Mouse (Mus musculus) left cerebral cortex, adult 8-10 months (tissue): ENCODE data around the gene Smyd1. TPM values are rescaled to one million over a fixed set of nuclear protein-coding genes. Genes with fewer than 3 reads are reported as not detected.
A peak's percentile ranks its signal among the peaks of the same experiment; 100 is the strongest.
"Not testable (repeated sequence)": the region's sequence is repeated elsewhere in the genome, so short reads cannot be mapped to it uniquely, and the experiment has no call there.

Experiments
- DNase-seq, 2 experiments: peaks; one replicate each; pipeline ENCODE4 v3.0.0; 2022; ENCODE audit warnings: low spot score in 2 of 2
- total RNA-seq, 4 experiments: library from RNA; stranded (reverse); gene quantifications; 2 replicates each; pipeline ENCODE4 v1.2.4; 2022

Gene Smyd1
- total RNA-seq, 4 experiments from 2014 or later, result 0.27 to 1.7 (median 0.75) TPM

- DNase-seq, result no peak
Observed at GRCm38 (mm10) chr6:71329881-71330280, 7.8 kb upstream of the Smyd1 start.

DNA sequence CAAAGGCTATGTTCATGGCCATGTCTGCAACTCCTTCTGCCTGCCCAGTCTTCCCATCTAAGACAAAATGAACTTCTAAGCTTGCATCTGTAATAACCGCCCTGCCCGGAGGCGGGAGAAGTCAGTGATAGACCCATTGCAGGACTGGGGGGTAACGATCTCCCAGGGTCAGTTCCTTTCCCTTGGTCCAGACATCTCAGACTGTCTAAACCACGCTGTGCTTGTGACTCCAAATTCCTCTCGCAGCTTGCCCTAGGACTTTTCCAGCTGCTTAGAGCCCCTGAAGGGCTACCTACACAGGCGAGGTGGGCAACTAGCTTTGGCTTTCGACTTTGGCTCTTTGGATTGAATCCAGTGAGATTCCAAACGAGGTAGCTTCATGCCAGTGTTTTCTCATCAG is 2.8 kb upstream of the Smyd1 start:
- DNase-seq, result no peak

DNA sequence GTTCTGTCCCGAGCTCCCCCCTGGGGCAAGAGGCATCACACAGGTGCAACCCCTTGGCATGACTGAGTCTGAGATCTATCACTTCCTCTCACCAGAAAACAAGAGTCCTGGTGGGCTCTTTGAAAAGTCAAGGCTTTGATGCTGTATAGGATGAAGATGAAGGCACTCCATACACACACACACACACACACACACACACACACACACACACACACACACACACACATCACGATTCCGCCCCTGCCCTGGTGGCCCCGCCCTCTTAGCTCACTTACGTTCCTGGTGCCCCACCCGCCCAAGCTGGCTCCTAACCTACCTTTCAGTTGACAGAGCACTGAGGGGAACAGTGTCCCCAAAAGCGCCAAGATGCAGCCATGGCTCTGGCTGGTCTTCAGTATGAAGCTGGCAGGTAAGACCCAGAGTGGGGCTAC is 473 bp upstream of the Smyd1 start, which contains the start of gene Cd8b1:
Cd8b1 (plus strand) TSS at position 298 of the 431 bp plus-strand sequence.
- no peak for DNase-seq

DNA sequence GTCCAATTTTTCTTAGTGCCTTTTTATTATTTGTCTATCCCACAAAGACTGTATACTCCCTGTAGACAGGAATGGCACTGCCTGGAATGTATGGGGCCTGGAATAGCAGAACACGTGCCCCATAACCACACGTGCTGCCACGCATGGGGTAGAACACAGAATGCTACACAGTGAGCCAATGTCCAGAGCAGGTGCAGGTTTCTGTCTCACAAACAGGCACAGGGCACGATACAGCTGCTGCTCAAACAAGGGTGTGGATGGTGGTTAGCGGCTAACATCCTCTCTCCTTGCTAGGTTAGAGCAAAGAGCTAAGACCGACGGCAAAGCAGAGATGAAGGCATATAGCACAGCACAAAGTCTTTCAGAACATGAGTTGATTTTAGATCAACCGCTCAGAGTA is 14.5 kb downstream of the Smyd1 start:
- no peak for DNase-seq

DNA sequence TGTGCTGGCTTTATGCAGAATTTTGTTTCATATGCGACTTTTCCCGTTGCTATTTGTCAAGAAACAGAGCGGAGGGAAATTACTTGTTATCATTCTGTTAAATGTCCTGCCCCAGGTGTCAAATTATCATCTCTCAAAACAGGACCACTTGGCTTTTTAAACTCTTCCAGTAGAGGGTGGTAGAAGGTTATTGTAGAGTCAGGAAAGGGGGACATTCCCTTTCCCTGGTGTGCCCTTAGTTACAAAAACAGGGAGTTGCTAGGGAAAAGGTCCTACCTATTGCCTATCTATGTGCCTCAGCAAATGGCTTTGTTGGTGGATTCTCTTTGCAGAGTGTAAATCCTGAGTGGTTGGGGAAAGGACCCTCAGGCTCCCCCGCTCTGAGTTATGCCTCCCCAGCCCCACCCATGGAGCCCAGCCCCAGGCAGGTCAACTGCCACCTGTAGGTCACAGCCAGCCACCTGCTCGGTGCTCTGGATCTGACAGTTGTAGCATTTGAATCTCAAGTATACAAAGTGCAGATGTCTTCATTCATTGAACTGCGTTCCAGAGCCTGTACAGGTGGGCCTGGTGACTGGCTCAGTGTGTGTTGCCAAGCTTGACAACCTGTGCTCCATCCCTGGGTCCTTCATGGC is 19.8 kb downstream of the Smyd1 start:
- no peak for DNase-seq

DNA sequence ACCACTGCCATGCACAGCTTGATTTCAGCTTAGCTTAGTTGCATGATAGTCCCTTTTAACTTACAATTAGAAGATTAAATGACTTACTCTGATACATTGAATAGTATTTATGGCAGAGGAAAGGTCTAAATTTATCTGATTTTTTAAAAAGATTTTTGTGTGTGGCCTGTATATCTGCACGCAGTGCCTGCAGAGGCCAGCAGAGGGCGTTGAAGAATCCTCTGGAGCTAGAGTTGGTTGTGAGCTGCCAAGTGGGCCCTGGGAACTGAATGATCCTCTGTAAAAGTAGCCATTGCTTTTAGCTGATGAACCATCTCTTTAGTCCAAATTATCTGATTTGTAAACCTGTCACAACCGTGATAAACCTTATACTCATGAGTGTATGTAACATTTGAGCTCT is 23.3 kb downstream of the Smyd1 start:
- DNase-seq, result no peak

- DNase-seq, result no peak
Observed at GRCm38 (mm10) chr6:71298051-71298450, 24.0 kb downstream of the Smyd1 start.

DNA sequence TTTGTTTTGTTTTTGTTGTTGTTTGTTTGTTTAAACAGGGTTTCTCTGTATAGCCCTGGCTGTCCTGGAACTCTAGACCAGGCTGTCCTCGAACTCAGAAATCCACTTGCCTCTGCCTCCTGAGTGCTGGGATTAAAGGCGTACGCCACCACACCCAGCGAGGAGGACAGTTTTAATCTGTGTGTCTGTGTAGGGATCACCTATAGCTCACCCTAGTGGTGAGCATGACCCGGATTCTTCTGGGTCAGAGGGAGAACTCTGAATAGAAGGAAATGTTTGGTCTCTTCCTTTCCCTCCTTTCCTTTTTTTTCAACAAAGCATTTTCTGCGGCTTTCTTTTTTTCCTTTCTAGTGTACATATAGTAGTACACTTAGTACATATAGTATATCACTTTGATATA is 26.7 kb downstream of the Smyd1 start:
- no peak for DNase-seq

GRCm38 (mm10) chr6:71293509-71293908 is 28.5 kb downstream of the Smyd1 start:
- DNase-seq, result no peak

- DNase-seq, result no peak
Observed at GRCm38 (mm10) chr6:71279418-71279817, 42.6 kb downstream of the Smyd1 start.

DNA sequence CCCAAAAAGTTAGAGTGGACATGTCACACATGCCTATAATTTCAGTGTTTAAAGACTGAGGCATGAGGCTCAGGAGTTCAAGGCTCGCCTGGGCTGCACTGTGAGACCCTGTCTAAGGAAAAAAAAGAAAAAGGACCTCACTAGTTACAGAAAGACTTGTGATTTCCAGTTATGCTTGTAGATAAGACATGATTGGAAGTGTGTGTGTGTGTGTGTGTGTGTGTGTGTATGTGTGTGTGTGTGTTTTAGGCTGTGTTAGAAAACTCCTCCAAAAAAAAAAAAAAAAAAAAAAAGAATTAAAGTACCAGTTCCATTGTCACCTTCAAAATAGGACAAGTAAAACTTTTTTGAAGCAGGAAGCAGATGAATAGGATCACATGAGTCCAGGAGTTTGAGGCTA is 47.4 kb downstream of the Smyd1 start:
- no peak for DNase-seq

GRCm38 (mm10) chr6:71273715-71274114 is 48.3 kb downstream of the Smyd1 start:
- DNase-seq, result no peak

DNA sequence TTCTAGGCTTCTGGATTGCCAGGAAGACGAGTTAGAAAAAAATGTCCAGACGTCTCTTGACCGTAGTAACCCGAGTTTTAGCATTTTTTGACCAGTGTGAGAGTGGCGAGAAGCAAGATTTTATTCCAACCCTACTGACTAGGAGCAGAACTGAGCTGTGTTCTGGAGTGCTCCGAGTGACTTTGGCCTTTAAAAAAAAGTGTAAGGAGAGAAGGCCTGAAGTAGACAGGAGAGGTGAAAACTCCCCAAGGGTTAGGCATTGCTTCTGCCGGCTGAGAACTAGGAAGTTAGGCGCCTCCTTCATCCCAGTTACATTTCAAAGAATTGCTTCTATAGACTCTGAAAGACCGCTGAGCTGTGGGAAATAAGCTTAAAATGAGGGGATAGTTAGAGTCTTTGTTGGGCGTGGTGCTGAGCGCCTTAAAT is 49.7 kb downstream of the Smyd1 start:
- no peak for DNase-seq

DNA sequence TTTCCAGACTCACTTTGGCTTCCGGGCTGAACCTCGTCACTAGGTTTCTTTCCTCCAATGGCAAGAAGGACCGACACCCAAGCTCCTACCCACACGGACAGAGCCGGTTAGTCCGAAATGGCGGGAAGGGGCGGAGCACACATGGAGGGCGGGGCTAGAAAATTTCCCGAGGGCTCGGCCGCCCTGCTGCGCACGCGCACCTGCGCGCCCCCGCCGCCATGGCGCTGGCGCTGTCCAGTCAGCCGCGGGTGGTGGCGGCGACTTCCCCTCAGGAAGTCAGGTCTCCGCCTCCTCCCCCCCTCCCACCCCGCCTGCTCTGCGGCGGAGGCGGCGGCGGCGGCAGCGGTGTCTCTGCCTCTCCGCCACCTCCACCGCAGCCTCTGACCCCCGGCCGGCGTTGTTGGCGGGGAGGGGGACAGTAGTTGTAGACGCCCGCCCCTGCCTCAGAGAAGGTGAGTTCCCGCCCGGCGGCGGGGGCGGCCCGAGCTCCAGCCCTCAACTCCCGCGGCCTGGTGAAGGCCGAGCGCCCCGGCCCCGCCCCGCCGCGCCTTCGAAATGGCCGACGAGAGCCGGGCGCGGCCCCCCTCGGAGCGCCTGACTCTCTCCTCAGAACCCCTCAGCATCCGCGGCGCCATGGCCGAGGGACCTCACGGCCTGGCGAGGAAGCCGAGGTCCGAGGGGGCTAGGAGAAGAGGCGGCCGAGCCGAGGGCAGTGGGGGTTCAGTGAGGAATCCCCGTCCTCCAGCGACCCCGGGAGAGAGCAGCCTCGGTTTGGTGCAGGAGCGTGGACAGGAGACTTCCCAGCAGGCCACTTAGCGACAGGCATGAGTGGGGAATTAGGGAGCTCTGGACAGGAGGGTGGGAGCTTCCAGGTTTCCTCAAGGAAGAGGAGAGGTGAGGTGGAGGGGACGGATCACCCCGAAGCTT is 50.4 kb downstream of the Smyd1 start, which contains the start of gene Krcc1:
Krcc1 (plus strand) TSS at position 289 of the 927 bp plus-strand sequence.
- DNase-seq, result peak; percentile 88 to 96

DNA sequence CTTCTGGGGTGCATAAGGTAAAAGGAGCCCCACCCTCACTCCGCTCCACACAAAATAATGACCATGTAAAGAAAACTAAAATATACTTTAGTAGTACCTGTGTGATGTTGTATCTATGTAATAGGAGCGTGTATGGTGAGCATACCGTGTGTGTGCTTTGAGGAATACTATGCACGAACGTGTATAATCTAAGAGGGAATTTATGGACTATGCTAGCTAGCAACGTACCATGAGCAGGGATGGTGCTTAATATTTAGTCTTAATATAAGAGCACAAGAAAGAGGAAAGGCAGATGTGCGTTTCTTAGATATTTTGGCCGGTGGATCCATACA is 51.0 kb downstream of the Smyd1 start:
- DNase-seq, result no peak

- DNase-seq, result peak; percentile 6 to 8
Observed at GRCm38 (mm10) chr6:71270301-71271056, 51.6 kb downstream of the Smyd1 start.

GRCm38 (mm10) chr6:71269686-71270050 is 52.4 kb downstream of the Smyd1 start:
- not testable (repeated sequence) for DNase-seq

- DNase-seq, result no peak
Observed at GRCm38 (mm10) chr6:71268929-71269685, 52.9 kb downstream of the Smyd1 start.

DNA sequence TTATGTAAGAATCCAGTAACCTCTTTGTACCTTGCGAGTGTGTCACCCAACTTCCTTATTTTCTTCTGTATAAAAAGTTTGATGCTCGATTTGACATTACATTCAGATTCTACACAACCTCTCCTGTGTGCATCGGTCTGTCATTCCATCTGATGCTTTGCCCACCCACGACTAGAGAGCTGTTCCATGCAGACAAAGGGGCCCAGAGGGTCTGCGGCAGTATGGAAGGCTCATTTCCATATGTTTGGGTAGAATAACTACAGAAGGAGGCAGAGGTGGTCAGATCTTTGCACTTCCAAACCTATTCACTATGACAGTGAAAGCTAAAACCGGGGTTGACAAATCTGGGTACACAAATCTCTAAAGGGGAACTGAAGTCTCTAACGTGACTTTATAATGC is 54.4 kb downstream of the Smyd1 start:
- not testable (repeated sequence) for DNase-seq

GRCm38 (mm10) chr6:71262142-71262833 is 59.7 kb downstream of the Smyd1 start:
- DNase-seq, result no peak

GRCm38 (mm10) chr6:71261060-71261459 is 61.0 kb downstream of the Smyd1 start:
- DNase-seq, result no peak
